Mouse (Mus musculus) olfactory bulb, adult 2 months (tissue): ENCODE measurements around the gene Zfp664.

Experiments used
- CTCF ChIP-seq: fragments of 200-500 bp; IDR thresholded peaks from 2 replicates; pipeline ENCODE4 v1.5.1; 2012; ENCODE audit warnings: low read depth, mild to moderate bottlenecking, low read length, moderate library complexity; ENCODE audit not compliant: insufficient read depth
- POLR2A ChIP-seq: fragments of 200-500 bp; IDR thresholded peaks from 2 replicates; pipeline ENCODE4 v1.6.1; 2012; ENCODE audit warnings: mild to moderate bottlenecking, low read depth, low read length, moderate library complexity; ENCODE audit not compliant: insufficient read depth

DNA sequence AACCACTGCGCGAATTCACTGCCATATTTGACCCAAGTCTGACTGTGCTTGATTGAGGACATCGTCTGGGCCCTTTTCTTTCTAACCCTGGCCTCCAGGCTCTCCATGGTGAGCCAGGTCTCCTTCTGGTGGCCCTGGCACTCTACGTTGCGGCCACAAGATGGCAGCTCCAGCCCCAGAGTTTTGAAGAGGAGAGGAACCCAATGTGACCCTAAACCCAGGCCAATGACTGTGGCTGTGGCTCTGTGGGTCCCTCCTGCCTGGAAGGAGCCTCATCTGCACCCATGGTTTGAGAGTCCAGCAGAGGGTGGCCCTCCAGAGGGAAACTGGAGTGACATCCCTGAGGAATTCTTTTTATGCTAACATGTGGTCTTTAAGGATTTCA, 67.6 kb downstream of the Zfp664 start:
- peak; percentile 70 for TF ChIP-seq CTCF
- TF ChIP-seq POLR2A: no peak
